Mouse (Mus musculus) frontal cortex, postnatal 14 days (tissue): ENCODE data around the gene Grm6.

Experiments
- DNase-seq, 2 experiments: peaks; one replicate each; pipeline ENCODE4 v3.0.0; 2022; ENCODE audit warnings: low spot score in 2 of 2

Gene Grm6

GRCm38 (mm10) chr11:50850177-50850735, at the start of gene Grm6:
Gene Grm6 (plus strand): TSS chr11:50850685.
- DNase-seq, result no peak

- DNase-seq, result no peak
These were observed 36.3 kb upstream of the Grm6 start for GRCm38 (mm10) chr11:50814233-50814632.

- DNase-seq, result no peak
These were observed 24.3 kb upstream of the Grm6 start for GRCm38 (mm10) chr11:50826214-50826613.

DNA sequence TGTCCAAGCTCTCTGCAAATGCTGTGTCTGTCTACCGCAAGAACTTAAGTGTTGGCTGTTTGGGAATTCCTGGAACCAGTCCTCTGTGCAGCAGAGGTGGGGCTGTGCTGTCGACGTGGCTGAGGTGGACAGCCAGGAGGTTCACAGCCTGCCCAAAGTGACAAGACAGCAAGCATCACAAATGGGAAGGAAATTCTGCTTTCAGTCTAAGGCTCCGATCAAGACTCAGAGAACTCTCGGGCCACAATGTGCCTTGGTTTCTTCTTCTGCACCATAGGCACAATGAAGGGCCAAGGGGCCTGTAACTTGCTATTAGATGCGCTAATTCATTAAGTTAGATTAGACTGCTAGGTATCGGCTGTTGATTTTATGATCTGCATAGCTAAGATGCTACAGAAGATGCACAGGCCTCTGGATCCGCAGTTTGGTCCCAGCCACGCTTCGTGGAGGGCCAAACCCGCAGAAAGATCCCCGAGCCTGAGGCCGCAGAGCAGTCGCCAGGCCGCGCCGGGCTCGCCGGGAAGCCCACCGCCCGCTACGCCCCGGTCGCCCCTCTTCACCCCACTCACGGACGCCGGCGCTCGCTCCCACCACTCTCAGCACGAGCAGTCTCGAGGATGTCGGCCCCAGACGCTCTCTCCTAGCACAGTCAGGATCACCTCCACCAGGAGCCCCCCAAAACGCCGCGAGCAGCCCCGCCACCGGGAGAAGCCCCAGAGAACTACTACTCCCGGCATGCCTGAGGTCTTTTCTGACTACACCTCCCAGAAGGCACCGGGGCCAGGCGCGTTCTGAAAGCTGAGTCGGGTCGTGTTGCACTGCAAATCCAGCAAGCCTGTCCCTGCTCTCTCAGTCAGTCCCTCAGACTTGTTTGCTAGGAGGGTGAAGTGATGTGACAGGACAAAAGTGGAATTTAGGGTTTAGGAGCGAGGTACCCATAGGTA, 23.2 kb upstream of the Grm6 start, which contains the start of gene Zfp354c:
Zfp354c (minus strand) TSS at position 715 of the 944 bp plus-strand sequence.
- peak; percentile 81 to 84 for DNase-seq

GRCm38 (mm10) chr11:50835727-50836126, 14.8 kb upstream of the Grm6 start:
- no peak for DNase-seq

DNA sequence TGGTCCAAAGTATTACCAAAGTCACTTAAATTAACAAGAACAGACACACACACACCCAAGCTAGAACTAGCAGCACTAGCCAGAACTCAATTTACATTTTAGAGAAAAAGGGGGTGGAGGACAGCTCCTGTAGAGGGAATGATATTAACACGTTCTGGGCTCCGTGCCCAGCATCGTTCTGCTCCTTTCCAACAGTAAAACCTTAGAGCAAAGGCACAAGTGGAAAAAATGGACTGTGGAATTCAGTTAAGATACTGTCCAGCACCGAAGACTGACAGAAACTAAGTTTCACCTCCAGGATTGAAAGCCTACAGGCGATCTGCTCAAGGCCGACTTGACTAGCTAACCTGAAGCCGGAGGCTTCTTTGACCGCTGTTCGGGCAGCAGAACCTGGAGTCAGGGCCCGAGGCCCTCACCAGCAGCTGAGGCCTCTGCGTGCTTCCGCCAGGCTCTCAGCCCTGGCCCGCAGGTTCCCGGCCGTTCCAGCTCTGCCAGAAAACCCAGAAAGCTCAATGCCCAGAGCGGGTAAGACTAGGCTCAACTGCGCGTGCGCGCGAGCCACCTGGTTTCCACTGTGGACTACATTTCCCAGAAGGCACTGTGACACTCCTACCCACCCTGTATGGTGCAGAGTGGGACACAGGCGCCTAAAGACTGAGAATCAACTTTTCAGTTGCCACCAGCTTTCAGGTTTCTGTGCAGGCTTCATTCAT, 9.3 kb upstream of the Grm6 start, which contains the start of gene Zfp879:
Zfp879 (minus strand) TSS at position 530 of the 713 bp plus-strand sequence.
- DNase-seq, result peak; percentile 87 to 91

DNA sequence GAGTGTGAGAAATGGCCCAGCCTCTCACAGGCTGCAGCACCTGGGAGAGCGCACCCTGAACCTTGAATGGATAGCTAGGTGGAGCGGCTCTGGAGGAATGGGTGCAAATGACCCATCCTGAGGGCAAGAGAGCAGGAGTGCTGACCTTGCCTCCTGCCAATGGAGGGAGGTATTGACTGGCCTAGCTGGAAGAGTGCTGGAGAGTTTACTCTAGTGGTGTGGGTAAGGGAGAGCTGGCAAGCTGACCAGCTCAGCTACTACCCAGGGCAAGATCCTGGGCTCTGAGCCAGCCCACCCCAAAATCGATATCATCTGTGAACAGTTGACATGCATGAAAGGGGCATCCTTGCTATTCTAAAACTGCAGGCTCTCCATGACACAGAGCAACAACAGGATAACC, 4.5 kb upstream of the Grm6 start:
- DNase-seq, result no peak

GRCm38 (mm10) chr11:50847047-50847446, 3.4 kb upstream of the Grm6 start:
- DNase-seq, result no peak

DNA sequence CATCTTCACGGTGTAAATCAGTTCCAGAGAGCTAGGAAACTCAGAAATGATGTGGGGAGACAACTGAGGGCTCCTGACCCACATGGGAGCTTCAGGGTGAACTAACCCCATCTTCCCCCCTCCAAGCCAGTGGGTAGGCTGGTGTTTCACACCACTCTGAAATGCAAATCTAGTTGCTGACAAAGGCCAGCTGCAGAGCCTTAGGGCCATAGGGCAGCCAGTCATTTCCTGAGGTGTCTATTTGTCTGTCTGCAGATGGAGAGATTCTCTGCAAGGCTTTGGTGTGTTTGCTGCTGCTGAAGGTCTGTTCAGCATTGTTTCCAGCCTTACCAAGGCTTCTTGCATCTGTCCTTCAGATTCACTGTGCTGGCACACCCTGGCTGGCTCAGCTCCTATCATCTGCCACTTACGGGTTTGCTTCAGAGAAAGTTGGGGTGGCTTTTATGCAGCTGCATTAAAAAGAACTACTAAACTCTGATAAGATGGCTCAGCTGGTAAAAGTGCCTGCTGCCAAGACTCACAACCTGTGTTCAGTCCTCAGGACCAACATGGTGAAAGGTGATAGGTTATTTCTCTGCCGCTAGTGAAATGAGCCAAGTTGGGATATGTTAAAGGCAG, 1.9 kb upstream of the Grm6 start:
- no peak for DNase-seq

DNA sequence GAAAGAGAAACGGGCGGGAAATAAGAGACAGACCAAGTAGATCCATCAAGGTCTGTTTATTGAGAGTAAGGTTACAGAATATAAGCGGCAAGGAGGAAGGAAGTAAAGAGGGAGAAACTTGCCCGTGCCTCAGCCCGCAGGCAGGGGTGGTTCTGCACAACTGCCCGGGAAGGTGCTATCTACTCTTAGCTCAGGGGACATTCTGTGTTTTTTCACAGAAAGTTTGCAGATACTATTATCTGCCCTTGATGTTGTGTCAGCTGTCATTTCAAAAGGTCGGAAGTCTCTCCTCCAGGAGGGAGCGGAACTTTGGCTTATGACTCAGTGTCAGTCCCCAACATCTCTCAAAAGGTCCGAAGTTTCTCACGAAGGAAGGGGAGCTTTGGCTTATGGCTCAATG, 1.2 kb upstream of the Grm6 start:
- no peak for DNase-seq

DNA sequence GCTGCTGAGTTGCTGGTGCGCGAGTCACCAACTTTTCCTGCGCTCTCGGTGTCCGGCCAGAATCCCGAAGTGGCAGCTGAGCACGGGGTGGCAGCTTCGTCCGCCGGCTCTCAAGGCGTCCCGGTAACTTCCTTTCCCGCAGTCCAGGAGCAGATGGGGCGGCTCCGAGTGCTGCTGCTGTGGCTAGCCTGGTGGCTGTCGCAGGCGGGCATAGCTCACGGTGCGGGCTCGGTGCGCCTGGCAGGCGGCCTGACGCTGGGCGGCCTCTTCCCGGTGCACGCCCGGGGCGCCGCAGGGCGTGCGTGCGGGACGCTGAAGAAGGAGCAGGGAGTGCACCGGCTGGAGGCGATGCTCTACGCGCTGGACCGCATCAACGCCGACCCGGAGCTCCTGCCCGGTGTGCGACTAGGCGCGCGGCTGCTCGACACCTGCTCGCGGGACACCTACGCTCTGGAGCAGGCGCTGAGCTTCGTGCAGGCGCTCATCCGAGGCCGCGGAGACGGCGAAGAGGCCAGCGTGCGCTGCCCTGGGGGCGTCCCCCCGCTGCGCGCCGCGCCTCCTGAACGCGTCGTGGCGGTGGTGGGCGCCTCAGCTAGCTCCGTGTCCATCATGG, 610 bp downstream of the Grm6 start:
- DNase-seq, result no peak

GRCm38 (mm10) chr11:50878641-50879040, 28.2 kb downstream of the Grm6 start:
- DNase-seq, result no peak

DNA sequence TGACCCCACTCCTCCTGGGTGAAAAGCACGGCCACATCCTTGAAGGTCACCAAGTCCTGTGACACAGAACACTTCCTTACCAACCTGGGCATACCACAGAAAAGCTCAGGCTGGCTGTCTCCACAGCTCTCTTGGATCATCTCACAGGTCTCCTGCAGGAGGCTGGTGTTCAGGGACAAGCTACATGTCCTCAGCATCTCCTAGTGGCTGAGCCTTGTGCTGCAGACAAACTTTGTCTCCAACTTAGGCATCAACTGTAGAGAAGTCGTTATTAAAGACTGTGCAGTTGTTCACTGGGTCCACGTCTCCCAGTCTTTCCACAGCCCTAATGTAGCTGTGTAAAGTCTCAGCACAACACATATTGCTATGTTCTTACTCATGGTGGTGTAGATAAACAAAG, 33.3 kb downstream of the Grm6 start:
- DNase-seq, result no peak

DNA sequence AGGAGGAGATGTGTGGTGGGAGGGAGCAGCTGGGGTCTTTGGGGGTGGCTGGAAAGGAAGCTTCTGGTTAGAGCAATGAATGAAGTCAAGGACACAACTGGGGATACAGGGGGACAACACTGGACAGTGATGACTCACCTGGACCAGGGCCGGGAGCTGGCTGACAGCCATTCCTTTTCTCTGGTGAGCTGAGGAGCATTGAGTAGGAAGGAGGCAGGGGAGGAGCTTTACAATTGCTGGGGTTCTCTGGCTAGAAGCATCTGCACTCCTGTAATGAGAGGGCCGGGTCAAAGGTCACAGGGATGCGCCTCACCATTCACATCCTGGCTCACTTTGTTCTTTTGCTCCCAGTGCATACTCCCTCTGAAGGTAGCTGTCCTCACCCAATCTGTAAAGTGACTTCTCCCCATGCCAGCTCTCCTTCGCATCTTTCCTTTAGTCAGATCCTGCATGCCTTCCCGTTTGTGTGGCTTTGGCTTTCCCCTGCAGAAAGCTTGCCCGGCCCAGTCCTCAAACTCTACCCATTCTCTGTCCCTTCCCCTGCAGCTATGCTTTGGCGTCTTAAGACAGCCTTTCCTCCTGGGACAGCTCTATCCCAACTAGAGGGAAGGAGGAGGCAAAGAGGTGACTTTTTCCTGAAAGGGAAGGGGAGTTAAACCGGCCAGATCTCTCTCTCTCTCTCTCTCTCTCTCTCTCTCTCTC, 35.9 kb downstream of the Grm6 start:
- no peak for DNase-seq

DNA sequence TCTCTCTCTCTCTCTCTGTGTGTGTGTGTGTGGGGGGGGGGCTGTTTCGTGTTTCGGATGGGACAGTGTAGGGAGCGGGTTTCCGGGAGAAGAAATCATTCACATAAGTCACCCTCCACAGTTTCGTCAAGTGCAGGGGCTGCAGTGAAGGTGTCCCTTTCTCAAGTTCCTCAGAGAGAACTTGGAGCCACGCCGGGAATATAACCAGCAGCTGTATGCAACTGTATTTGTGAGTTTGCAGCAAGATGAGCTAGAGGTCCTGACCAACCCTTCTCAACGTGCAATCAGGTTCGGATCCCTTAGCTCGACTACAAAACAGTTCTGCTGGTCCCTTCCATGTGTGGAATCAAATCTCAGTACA, 36.4 kb downstream of the Grm6 start:
- no peak for DNase-seq

- DNase-seq, result peak; percentile 88 to 91
These were observed 37.1 kb downstream of the Grm6 start, which contains the start of gene Zfp454 for GRCm38 (mm10) chr11:50887390-50888128. Gene Zfp454 (minus strand): TSS chr11:50887651.

DNA sequence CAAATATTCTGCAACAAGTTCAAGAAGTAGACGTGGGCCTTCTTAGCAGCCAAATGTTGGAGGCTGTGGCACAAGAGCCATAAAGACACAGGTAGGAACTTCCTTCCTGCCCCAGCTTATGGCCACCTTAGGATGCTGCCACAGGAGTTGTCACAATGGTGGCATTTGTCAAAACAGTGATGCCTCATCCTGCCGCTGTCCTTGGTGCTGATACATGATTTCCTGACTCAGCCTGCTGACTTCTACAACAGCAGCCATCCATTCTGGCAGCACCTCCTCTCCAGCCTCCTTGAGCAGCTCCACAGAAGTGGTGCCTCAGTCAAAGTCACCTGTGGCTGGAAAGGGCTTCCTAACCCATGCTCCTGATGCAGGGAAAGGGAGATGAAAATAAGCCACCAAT, 42.0 kb downstream of the Grm6 start:
- no peak for DNase-seq

GRCm38 (mm10) chr11:50897359-50897758, 46.9 kb downstream of the Grm6 start:
- no peak for DNase-seq

GRCm38 (mm10) chr11:50908136-50908535, 57.7 kb downstream of the Grm6 start:
- no peak for DNase-seq

DNA sequence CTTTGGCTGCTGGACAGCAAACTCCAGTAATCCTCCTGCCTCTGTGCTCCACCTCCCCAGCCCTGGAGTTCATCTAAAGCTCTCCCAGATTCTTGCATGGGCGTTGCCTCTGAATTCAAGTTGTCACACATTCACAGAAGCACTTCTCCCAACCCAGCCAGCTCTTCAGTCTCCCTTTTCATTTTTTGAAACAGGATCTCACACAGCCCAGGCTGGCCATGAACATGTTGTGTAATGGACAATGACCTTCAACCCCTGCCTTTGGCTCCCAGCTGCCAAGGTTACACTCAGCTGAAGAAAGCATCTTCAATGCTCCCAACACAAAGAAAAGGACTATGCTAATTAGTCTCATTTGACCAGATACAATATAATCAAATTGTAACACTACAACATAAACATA, 62.8 kb downstream of the Grm6 start:
- DNase-seq, result no peak
